Mouse (Mus musculus) heart, embryonic 14.5 days (tissue): Measurements from ENCODE around the gene Trpm3. TPM values are rescaled to one million over a fixed set of nuclear protein-coding genes. Genes with fewer than 3 reads are reported as not detected.

Experiments used
- ATAC-seq: fragments of 200-750 bp; cut with Nextera tagmentation; 2 replicates; pipeline ENCODE4 v1.8.0; 2017; ENCODE audit warnings: low read depth, moderate TSS enrichment; ENCODE audit not compliant: insufficient number of reproducible peaks, insufficient read depth, low FRiP score
- H3K27ac ChIP-seq, 2 experiments: fragments of 200-500 bp in 1 of 2; fragments of 300-500 bp in 1 of 2; sonication (generic) in 1 of 2; replicated peaks in 1 of 2; 2 replicates each; pipeline ENCODE4 v1.5.1; 2012 to 2014; ENCODE audit warnings: low read depth in 2 of 2, low read length in 2 of 2, control low read depth in 1 of 2, mild to moderate bottlenecking in 1 of 2, mixed read lengths in 1 of 2; ENCODE audit not compliant: control insufficient read depth in 1 of 2, insufficient read depth in 1 of 2
- H3K27me3 ChIP-seq: fragments of 300-500 bp; sonication (generic); 2 replicates; pipeline ENCODE4 v1.6.1; 2014; ENCODE audit warnings: mild to moderate bottlenecking, low read length, control low read depth; ENCODE audit not compliant: control insufficient read depth, insufficient read depth
- H3K36me3 ChIP-seq: fragments of 300-500 bp; sonication (generic); 2 replicates; pipeline ENCODE4 v1.6.1; 2014; ENCODE audit warnings: mild to moderate bottlenecking, control low read depth, low read length, mixed read lengths; ENCODE audit not compliant: control insufficient read depth, insufficient read depth
- H3K4me1 ChIP-seq, 2 experiments: fragments of 200-500 bp in 1 of 2; fragments of 300-500 bp in 1 of 2; sonication (generic) in 1 of 2; 2 replicates each; pipeline ENCODE4 v1.6.1; 2012 to 2014; ENCODE audit warnings: low read length in 2 of 2, control low read depth in 1 of 2, mixed read lengths in 1 of 2; ENCODE audit not compliant: control insufficient read depth in 2 of 2, insufficient read depth in 2 of 2
- H3K4me2 ChIP-seq: fragments of 300-500 bp; sonication (generic); 2 replicates; pipeline ENCODE4 v1.6.1; 2014; ENCODE audit warnings: mild to moderate bottlenecking, low read length
- H3K4me3 ChIP-seq, 2 experiments: fragments of 200-500 bp in 1 of 2; fragments of 300-500 bp in 1 of 2; sonication (generic) in 1 of 2; 2 replicates each; pipeline ENCODE4 v1.5.1; 2012 to 2014; ENCODE audit warnings: low read length in 2 of 2, mild to moderate bottlenecking in 2 of 2, control low read depth in 1 of 2, low read depth in 1 of 2, moderate library complexity in 1 of 2; ENCODE audit not compliant: control insufficient read depth in 1 of 2, insufficient read depth in 1 of 2
- H3K9ac ChIP-seq: fragments of 300-500 bp; sonication (generic); 2 replicates; pipeline ENCODE4 v1.6.1; 2014; ENCODE audit warnings: mild to moderate bottlenecking, low read length
- H3K9me3 ChIP-seq: fragments of 300-500 bp; sonication (generic); 2 replicates; pipeline ENCODE4 v1.6.1; 2016; ENCODE audit warnings: low read length, control low read depth; ENCODE audit not compliant: control insufficient read depth
- WGBS: fragments of 180-500 bp; shearing (Covaris S2); extraction: QIAGEN DNeasy Blood & Tissue Kit; methylation state at CpG from one replicate; pipeline ENCODE4 v1.1.7; 2014; 5-methylcytosine and 5-hydroxymethylcytosine counted together
- polyA plus RNA-seq: library from polyadenylated mRNA; unstranded; fragments of >200 nt; fragmentation: Nextera tagmentation; extraction: Ambion mirVana; gene quantifications from 2 replicates; pipeline ENCODE4 v1.2.1, GENCODE M21; 2014

The Trpm3 gene
- polyA plus RNA-seq, 1 experiment from 2014 or later, result 1.2 TPM

DNA sequence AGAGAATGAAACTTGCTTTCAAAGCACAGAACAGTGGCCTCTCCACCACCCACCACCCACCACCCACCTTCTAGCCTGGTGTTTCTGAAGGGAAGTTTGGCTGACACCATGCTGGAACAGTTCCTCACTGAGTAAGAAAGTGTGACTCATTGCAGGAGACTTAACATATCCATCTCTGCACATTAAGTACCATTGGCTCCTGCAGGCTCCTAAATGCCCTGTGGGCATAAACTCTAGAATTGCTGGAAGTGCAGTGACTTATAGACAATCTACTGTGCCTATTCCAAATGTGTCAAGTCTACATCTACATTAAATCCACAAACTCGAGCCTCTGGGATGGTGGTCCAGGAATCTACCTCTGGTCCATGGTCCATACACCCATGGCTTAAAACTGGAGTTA lies 840.3 kb downstream of the Trpm3 start:
- Histone ChIP-seq H3K27me3 (no peaks in the 10 kb centered on the region), H3K36me3 (no peaks in the 10 kb centered on the region), H3K4me2 (no peak overlapping the region), H3K9me3 (no peaks in the 10 kb centered on the region), H3K4me3 (no peak overlapping the region), H3K4me1 (no peaks in the 10 kb centered on the region), H3K9ac (no peak overlapping the region), H3K27ac (no peak overlapping the region)
- ATAC-seq, result no peak
- WGBS, result 77% methylated on average over 1 of the region's 1 CpGs

DNA sequence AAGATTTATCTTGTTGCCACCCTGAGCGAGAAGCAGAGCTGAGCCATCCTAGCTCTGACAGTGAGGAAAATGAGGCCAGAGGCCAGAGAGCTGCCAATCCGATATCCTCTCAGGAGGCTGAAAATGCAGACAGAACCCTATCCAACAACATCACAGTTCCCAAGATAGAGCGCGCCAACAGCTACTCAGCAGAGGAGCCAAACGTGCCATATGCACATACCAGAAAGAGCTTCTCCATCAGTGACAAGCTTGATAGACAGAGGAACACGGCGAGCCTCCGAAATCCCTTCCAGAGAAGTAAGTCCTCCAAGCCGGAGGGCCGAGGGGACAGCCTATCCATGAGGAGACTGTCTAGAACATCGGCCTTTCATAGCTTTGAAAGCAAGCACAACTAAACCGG lies 849.1 kb downstream of the Trpm3 start:
- no peak overlapping the region for H3K4me3 ChIP-seq
- no peak overlapping the region for H3K27ac ChIP-seq
- no peaks in the 10 kb centered on the region for H3K9me3 ChIP-seq
- no peaks in the 10 kb centered on the region for H3K4me1 ChIP-seq
- 89% methylated on average over 12 of the region's 12 CpGs for WGBS
- no peaks in the 10 kb centered on the region for H3K27me3 ChIP-seq
- H3K9ac ChIP-seq, result no peak overlapping the region
- H3K36me3 ChIP-seq, result no peaks in the 10 kb centered on the region
- ATAC-seq, result no peak
- H3K4me2 ChIP-seq, result no peak overlapping the region

- Histone ChIP-seq H3K9ac (no peak overlapping the region), H3K9me3 (no peaks in the 10 kb centered on the region), H3K4me2 (no peak overlapping the region), H3K4me1 (no peaks in the 10 kb centered on the region), H3K27ac (no peak overlapping the region), H3K27me3 (no peaks in the 10 kb centered on the region), H3K36me3 (no peaks in the 10 kb centered on the region), H3K4me3 (no peak overlapping the region)
- WGBS, result 62% methylated on average over 4 of the region's 4 CpGs
- ATAC-seq, result no peak
Measured at GRCm38 (mm10) chr19:22993946-22994345, 855.1 kb downstream of the Trpm3 start.

GRCm38 (mm10) chr19:22994531-22994930 lies 855.7 kb downstream of the Trpm3 start:
- H3K27ac ChIP-seq, result no peak overlapping the region
- H3K9me3 ChIP-seq, result no peaks in the 10 kb centered on the region
- no peak overlapping the region for H3K4me3 ChIP-seq
- ATAC-seq, result no peak
- no peaks in the 10 kb centered on the region for H3K27me3 ChIP-seq
- no peaks in the 10 kb centered on the region for H3K36me3 ChIP-seq
- no peak overlapping the region for H3K9ac ChIP-seq
- 87% methylated on average over 5 of the region's 5 CpGs for WGBS
- H3K4me2 ChIP-seq, result no peak overlapping the region
- H3K4me1 ChIP-seq, result no peaks in the 10 kb centered on the region

DNA sequence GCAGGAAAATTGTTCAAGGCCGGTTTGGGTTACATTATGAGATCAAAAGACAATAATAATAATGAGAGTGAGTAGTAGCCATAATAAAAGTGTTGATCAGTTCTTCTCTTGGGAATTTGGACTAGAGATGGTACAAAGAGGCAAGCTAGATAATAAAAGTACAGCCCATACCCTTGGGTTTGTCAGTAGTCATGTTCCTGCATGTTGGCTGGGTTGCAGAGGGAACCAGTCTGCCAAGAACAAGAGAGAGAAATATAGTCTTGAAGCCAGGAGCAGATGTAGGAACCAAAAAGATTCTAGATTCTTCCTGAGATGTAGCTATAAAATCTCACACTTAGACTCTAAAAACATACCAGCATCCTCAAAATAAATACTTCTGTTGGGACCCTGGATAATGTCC lies 861.4 kb downstream of the Trpm3 start:
- Histone ChIP-seq H3K27me3 (no peaks in the 10 kb centered on the region), H3K9ac (no peak overlapping the region), H3K9me3 (no peaks in the 10 kb centered on the region), H3K4me3 (no peak overlapping the region), H3K4me1 (no peaks in the 10 kb centered on the region), H3K27ac (no peak overlapping the region), H3K4me2 (no peak overlapping the region), H3K36me3 (no peaks in the 10 kb centered on the region)
- no peak for ATAC-seq
- WGBS, result 69% methylated on average over 1 of the region's 1 CpGs

- Histone ChIP-seq H3K9me3 (no peaks in the 10 kb centered on the region), H3K27me3 (no peaks in the 10 kb centered on the region), H3K4me2 (no peak overlapping the region), H3K4me1 (no peaks in the 10 kb centered on the region), H3K36me3 (no peaks in the 10 kb centered on the region), H3K9ac (no peak overlapping the region), H3K27ac (no peak overlapping the region), H3K4me3 (no peak overlapping the region)
- 25% methylated on average over 8 of the region's 8 CpGs for WGBS
- ATAC-seq, result no peak
Measured at GRCm38 (mm10) chr19:23003861-23004260, 865.0 kb downstream of the Trpm3 start.

DNA sequence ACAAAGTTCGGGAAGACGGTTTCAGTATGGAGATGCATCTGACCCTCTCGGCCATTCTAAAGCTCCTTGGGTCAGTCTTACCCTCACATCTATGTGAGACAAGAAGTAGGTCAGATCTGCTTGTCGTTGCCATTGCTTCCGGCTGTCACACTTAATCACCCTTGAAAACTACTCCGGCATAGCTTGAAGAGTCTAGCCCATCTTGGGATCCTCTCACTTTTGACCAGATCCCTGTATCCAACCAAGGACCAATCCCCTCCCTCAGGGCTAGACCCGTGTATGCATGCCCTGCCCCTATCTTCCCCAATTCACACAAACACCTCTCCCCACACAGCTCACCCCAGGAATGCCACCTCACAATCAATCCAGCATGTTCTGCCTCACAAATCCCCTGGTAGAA lies 867.0 kb downstream of the Trpm3 start:
- Histone ChIP-seq H3K9ac (no peak overlapping the region), H3K4me1 (no peaks in the 10 kb centered on the region), H3K4me2 (no peak overlapping the region), H3K9me3 (no peaks in the 10 kb centered on the region), H3K4me3 (no peak overlapping the region), H3K27me3 (no peaks in the 10 kb centered on the region), H3K27ac (no peak overlapping the region), H3K36me3 (no peaks in the 10 kb centered on the region)
- ATAC-seq, result no peak
- WGBS, result 85% methylated on average over 7 of the region's 7 CpGs

GRCm38 (mm10) chr19:23006517-23007273 lies 867.8 kb downstream of the Trpm3 start:
- ATAC-seq, result no peak
- Histone ChIP-seq H3K4me1 (no peaks in the 10 kb centered on the region), H3K9ac (no peak overlapping the region), H3K4me2 (no peak overlapping the region), H3K36me3 (no peaks in the 10 kb centered on the region), H3K27ac (no peak overlapping the region), H3K9me3 (no peaks in the 10 kb centered on the region), H3K4me3 (no peak overlapping the region), H3K27me3 (no peaks in the 10 kb centered on the region)
- 58% methylated on average over 11 of the region's 11 CpGs for WGBS
